Mouse (Mus musculus): ENCODE results near the gene 4930469K13Rik. TPM values are rescaled to one million over a fixed set of nuclear protein-coding genes. Genes with fewer than 3 reads are reported as not detected.

Gene 4930469K13Rik
- polyA plus RNA-seq, 1 experiment from 2014 or later = not detected

DNA sequence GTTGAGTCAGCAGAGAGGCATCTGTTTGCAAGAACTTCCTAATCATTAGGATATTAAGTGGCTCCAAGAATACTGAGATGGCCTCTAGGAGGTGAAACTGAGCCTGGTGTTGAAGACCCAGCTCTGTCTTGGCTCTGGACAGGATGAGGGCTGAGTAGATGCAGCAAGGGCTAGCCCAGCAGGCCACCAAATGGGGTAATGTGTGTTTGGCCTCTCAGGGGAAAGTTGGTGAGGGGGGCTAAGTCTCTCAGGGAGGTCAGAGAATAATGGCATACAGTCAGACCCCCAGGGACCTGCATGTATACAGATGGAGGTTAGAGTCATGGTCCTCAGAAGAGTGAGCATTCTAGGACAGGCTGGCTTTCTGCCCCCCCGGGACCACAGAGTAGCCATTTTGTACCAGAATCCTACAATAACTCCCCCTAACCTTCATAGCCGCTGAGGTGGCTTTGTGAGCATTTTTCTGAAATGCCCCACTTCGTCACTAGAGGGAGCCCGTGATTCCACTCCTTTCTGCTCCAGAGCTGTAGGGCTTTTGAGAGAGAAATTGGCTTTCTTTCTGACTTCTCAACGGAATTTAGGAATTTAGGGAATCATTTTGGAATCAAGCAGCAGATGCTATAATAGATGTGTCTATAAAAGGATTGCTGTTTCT is 96.3 kb downstream of the 4930469K13Rik start:
- H3K27ac ChIP-seq (ENCODE audit: low read depth, low read length) = no peak overlapping the region
- no peak for ATAC-seq (replicated peaks; ENCODE audit: insufficient number of reproducible peaks, low FRiP score, low TSS enrichment)
- 8% methylated on average over 5 of the region's 5 CpGs for WGBS (ENCODE audit: insufficient replicate concordance)
- H3K4me2 ChIP-seq = no peak overlapping the region
- H3K9me3 ChIP-seq (replicated peaks; ENCODE audit: control insufficient read depth, low read length) = no peaks in the 10 kb centered on the region
- H3K9ac ChIP-seq (ENCODE audit: low read depth, low read length) = no peak overlapping the region
- H3K27me3 ChIP-seq (ENCODE audit: control insufficient read depth, insufficient read depth, low read length) = no peaks in the 10 kb centered on the region
- H3K4me3 ChIP-seq (ENCODE audit: low read depth, low read length) = no peak overlapping the region
- no peaks in the 10 kb centered on the region for H3K36me3 ChIP-seq (ENCODE audit: control insufficient read depth, insufficient read depth, low read length)
- H3K4me1 ChIP-seq (ENCODE audit: control insufficient read depth, insufficient read depth, low read length) = no peaks in the 10 kb centered on the region

DNA sequence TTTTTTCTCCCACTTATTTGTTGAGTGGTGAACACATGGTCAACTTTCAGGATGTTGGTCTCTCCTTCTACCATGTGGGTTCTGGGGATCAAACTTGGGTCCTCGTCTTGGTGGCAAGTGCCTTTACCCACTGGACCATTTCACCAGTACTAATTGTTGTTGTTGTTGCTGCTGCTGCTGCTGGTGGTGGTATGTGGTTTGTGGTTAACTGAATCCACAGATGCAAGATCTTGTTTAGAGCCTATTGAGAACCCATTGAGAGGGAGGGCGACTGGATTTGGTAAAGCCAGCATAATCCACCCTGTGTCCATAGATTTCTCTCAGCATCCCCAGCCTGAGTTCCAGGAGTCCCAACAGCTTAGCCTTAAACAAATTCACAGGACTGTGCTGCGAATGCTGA is 97.9 kb downstream of the 4930469K13Rik start:
- Histone ChIP-seq H3K27me3 (ENCODE audit: control insufficient read depth, insufficient read depth, low read length) (no peaks in the 10 kb centered on the region), H3K4me3 (ENCODE audit: low read depth, low read length) (no peak overlapping the region), H3K4me2 (no peak overlapping the region), H3K4me1 (ENCODE audit: control insufficient read depth, insufficient read depth, low read length) (no peaks in the 10 kb centered on the region), H3K9ac (ENCODE audit: low read depth, low read length) (no peak overlapping the region), H3K9me3 (replicated peaks; ENCODE audit: control insufficient read depth, low read length) (no peaks in the 10 kb centered on the region), H3K36me3 (ENCODE audit: control insufficient read depth, insufficient read depth, low read length) (no peaks in the 10 kb centered on the region), H3K27ac (ENCODE audit: low read depth, low read length) (no peak overlapping the region)
- 75% methylated on average over 3 of the region's 3 CpGs for WGBS (ENCODE audit: insufficient replicate concordance)
- no peak for ATAC-seq (replicated peaks; ENCODE audit: insufficient number of reproducible peaks, low FRiP score, low TSS enrichment)

DNA sequence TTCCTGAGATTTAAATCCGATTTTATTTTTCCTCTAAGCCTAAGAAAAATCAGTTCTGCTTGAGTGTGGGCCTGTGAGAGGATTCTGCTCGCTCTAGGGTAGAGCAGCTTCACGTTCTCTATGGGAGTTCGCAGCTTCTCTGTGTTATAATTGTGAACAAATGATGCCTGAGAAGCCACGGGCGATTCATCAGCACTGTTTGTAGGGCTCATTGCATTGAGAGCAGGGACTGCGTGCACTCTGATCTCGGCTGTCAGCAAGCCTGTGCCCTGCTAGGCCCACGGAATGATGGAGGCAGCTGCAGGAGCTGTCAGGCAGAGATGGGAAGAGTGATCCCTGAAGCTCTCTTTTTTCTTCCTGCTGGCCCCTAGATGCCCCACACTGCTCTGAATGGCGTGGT is 100.1 kb downstream of the 4930469K13Rik start:
- no peaks in the 10 kb centered on the region for H3K4me1 ChIP-seq (ENCODE audit: control insufficient read depth, insufficient read depth, low read length)
- H3K27me3 ChIP-seq (ENCODE audit: control insufficient read depth, insufficient read depth, low read length) = peaks cover 11% of the 10 kb centered on the region; the same call in 1 of the 2 replicates
- no peak overlapping the region for H3K4me3 ChIP-seq (ENCODE audit: low read depth, low read length)
- no peak overlapping the region for H3K27ac ChIP-seq (ENCODE audit: low read depth, low read length)
- WGBS (ENCODE audit: insufficient replicate concordance) = 53% methylated on average over 10 of the region's 10 CpGs
- H3K9me3 ChIP-seq (replicated peaks; ENCODE audit: control insufficient read depth, low read length) = no peaks in the 10 kb centered on the region
- no peak overlapping the region for H3K9ac ChIP-seq (ENCODE audit: low read depth, low read length)
- H3K4me2 ChIP-seq = no peak overlapping the region
- no peaks in the 10 kb centered on the region for H3K36me3 ChIP-seq (ENCODE audit: control insufficient read depth, insufficient read depth, low read length)
- ATAC-seq (replicated peaks; ENCODE audit: insufficient number of reproducible peaks, low FRiP score, low TSS enrichment) = no peak

DNA sequence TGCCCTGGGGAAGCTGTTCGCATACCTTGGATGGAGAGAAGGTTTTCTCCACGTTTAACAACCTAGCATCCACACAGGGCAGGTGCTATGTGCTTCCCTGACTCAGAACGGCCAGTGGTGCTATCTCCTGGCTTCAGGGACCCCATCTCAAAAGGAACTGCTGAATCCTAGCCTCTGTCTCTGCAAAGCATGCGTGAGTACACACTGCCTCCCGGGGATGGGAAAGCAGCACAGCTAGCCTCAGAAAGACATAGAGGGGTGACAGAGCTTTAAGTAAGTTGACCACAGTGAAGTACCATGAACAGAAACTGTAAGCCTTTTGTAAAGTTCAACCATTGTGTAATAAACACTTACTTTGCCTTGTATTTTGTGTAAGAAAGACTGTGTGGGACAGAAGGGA is 104.9 kb downstream of the 4930469K13Rik start:
- Histone ChIP-seq H3K27ac (ENCODE audit: low read depth, low read length) (no peak overlapping the region), H3K27me3 (ENCODE audit: control insufficient read depth, insufficient read depth, low read length) (peaks cover 14% of the 10 kb centered on the region; the same call in 1 of the 2 replicates), H3K36me3 (ENCODE audit: control insufficient read depth, insufficient read depth, low read length) (no peaks in the 10 kb centered on the region), H3K4me1 (ENCODE audit: control insufficient read depth, insufficient read depth, low read length) (no peaks in the 10 kb centered on the region), H3K4me3 (ENCODE audit: low read depth, low read length) (no peak overlapping the region), H3K9ac (ENCODE audit: low read depth, low read length) (no peak overlapping the region), H3K4me2 (no peak overlapping the region), H3K9me3 (replicated peaks; ENCODE audit: control insufficient read depth, low read length) (no peaks in the 10 kb centered on the region)
- WGBS (ENCODE audit: insufficient replicate concordance) = 49% methylated on average over 5 of the region's 5 CpGs
- no peak for ATAC-seq (replicated peaks; ENCODE audit: insufficient number of reproducible peaks, low FRiP score, low TSS enrichment)

DNA sequence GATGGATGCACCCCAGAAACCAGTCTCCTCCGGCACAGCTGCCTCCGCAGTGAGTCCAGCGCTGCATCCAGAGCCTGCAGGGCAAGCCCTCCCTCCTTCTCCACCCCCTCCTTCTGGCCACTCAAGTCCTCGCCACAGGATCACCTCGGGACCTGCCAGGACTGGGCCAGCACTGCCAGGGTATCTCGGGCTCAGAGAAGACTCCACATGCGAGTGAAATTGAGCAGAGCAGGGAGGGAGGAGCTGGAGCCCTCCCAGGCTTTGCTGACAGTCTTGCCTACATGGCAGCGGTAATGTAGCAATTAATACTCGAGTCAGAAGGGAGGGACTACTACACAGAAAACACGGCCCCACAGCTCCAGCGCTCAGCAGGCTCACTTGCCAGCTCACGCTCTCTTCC is 105.4 kb downstream of the 4930469K13Rik start, which contains the start of gene Kcnip1:
Kcnip1 (minus strand) TSS at position 215 of the 400 bp plus-strand sequence.
- H3K4me2 ChIP-seq = peak within 1 kb of the TSS; percentile 43
- no peaks in the 10 kb centered on the region for H3K36me3 ChIP-seq (ENCODE audit: control insufficient read depth, insufficient read depth, low read length)
- H3K4me3 ChIP-seq (ENCODE audit: low read depth, low read length) = 0 out of 2 replicates have a peak within 1 kb of the TSS, but pooled peaks have one; percentile 6
- no peaks in the 10 kb centered on the region for H3K9me3 ChIP-seq (replicated peaks; ENCODE audit: control insufficient read depth, low read length)
- H3K9ac ChIP-seq (ENCODE audit: low read depth, low read length) = no peak within 1 kb of the TSS
- ATAC-seq (replicated peaks; ENCODE audit: insufficient number of reproducible peaks, low FRiP score, low TSS enrichment) = 0 out of 2 replicates have a peak, but pooled peaks have one; percentile 31
- H3K4me1 ChIP-seq (ENCODE audit: control insufficient read depth, insufficient read depth, low read length) = no peaks in the 10 kb centered on the region
- no peak within 1 kb of the TSS for H3K27ac ChIP-seq (ENCODE audit: low read depth, low read length)
- H3K27me3 ChIP-seq (ENCODE audit: control insufficient read depth, insufficient read depth, low read length) = peaks cover 14% of the 10 kb centered on the region; the same call in 1 of the 2 replicates
- WGBS (ENCODE audit: insufficient replicate concordance) = 25% methylated on average over 12 of the region's 12 CpGs

DNA sequence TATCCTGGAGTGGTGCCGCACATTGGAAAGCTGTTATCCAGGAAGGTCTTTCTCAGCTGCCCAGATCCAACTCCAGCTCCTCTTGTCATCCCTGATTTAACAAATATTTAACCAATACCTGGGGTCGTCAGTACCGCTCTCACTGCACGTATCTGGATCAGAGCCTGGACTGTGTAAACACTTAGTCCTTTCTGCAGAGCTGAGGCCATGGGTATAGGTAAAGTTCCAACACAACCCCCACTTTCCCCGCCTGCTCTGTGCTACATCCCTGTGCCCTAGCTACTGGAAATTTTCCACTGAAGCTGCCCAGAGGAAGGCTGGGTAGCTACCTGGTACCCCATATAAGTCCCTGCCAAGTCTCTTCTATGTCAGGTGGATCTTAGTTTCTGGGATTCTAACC is 108.4 kb downstream of the 4930469K13Rik start:
- Histone ChIP-seq H3K4me3 (ENCODE audit: low read depth, low read length) (no peak overlapping the region), H3K9me3 (replicated peaks; ENCODE audit: control insufficient read depth, low read length) (no peaks in the 10 kb centered on the region), H3K27ac (ENCODE audit: low read depth, low read length) (no peak overlapping the region), H3K4me2 (no peak overlapping the region), H3K4me1 (ENCODE audit: control insufficient read depth, insufficient read depth, low read length) (no peaks in the 10 kb centered on the region), H3K9ac (ENCODE audit: low read depth, low read length) (no peak overlapping the region), H3K36me3 (ENCODE audit: control insufficient read depth, insufficient read depth, low read length) (no peaks in the 10 kb centered on the region), H3K27me3 (ENCODE audit: control insufficient read depth, insufficient read depth, low read length) (peaks cover 14% of the 10 kb centered on the region; the same call in 1 of the 2 replicates)
- WGBS (ENCODE audit: insufficient replicate concordance) = 77% methylated on average over 5 of the region's 5 CpGs
- no peak for ATAC-seq (replicated peaks; ENCODE audit: insufficient number of reproducible peaks, low FRiP score, low TSS enrichment)

DNA sequence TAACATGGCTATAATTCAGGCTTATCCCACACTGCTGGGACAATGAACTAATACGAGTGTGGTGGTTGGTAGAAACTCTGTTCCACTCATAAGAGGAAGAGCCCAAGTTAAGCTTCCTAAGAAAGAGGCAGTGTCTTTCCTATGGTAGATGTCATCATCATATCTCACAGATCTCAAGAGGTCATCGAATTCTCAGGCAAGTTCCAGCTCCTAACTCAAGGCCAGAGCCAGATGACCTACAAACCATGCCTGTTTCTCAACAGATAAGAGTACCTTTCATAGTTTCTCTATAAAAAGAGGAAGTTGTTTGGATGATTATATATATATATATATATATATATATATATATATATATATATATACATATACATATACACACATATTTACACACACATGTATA is 111.8 kb downstream of the 4930469K13Rik start:
- ATAC-seq (replicated peaks; ENCODE audit: insufficient number of reproducible peaks, low FRiP score, low TSS enrichment) = no peak
- Histone ChIP-seq H3K4me1 (ENCODE audit: control insufficient read depth, insufficient read depth, low read length) (no peaks in the 10 kb centered on the region), H3K36me3 (ENCODE audit: control insufficient read depth, insufficient read depth, low read length) (no peaks in the 10 kb centered on the region), H3K9me3 (replicated peaks; ENCODE audit: control insufficient read depth, low read length) (no peaks in the 10 kb centered on the region), H3K9ac (ENCODE audit: low read depth, low read length) (no peak overlapping the region), H3K27ac (ENCODE audit: low read depth, low read length) (no peak overlapping the region), H3K4me3 (ENCODE audit: low read depth, low read length) (no peak overlapping the region), H3K4me2 (no peak overlapping the region), H3K27me3 (ENCODE audit: control insufficient read depth, insufficient read depth, low read length) (no peaks in the 10 kb centered on the region)
- WGBS (ENCODE audit: insufficient replicate concordance) = 76% methylated on average over 2 of the region's 2 CpGs

DNA sequence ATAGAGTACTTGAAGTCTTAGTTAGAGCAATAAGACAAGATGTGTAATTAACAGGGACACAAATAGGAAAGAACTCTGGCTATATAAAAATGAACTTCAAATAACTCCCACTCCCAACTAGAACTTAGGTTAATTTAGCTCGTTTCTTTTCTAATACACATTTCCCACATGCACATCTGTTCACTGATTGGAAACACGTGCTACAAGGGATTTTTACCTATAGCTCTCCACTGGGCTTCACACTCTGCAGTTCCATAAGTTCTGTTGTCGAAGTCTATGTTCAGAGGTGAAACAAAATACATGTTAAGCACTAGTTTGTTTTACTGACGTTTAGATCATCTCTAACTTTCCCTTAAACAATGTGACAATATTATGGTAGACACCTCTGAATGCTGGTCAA is 118.2 kb downstream of the 4930469K13Rik start:
- no peak for ATAC-seq (replicated peaks; ENCODE audit: insufficient number of reproducible peaks, low FRiP score, low TSS enrichment)
- Histone ChIP-seq H3K36me3 (ENCODE audit: control insufficient read depth, insufficient read depth, low read length) (no peaks in the 10 kb centered on the region), H3K4me2 (no peak overlapping the region), H3K27me3 (ENCODE audit: control insufficient read depth, insufficient read depth, low read length) (no peaks in the 10 kb centered on the region), H3K4me3 (ENCODE audit: low read depth, low read length) (no peak overlapping the region), H3K9ac (ENCODE audit: low read depth, low read length) (no peak overlapping the region), H3K27ac (ENCODE audit: low read depth, low read length) (no peak overlapping the region), H3K9me3 (replicated peaks; ENCODE audit: control insufficient read depth, low read length) (no peaks in the 10 kb centered on the region), H3K4me1 (ENCODE audit: control insufficient read depth, insufficient read depth, low read length) (no peaks in the 10 kb centered on the region)
- 68% methylated on average over 4 of the region's 4 CpGs for WGBS (ENCODE audit: insufficient replicate concordance)

DNA sequence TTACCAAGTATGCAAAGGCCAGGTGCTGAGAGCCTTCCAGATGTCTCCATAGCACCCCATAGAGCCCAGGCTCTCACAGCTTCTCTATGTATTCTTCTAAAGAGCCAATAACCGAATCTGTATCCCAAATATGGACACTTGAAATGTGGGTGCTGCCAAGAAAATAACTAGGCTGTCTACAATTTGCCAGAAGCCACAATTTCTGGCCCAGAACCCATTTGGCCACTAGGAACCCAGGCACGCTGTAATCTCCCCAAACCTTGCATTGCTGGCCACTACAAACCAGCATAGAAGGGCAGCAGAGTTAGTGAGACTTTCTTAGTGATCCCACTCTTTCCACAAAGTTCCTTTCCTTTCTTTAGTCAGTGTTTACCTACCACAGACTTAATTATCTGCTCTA is 123.2 kb downstream of the 4930469K13Rik start:
- H3K9ac ChIP-seq (ENCODE audit: low read depth, low read length) = no peak overlapping the region
- 78% methylated on average over 2 of the region's 2 CpGs for WGBS (ENCODE audit: insufficient replicate concordance)
- no peak for ATAC-seq (replicated peaks; ENCODE audit: insufficient number of reproducible peaks, low FRiP score, low TSS enrichment)

More for the DNA sequence above, 123.2 kb downstream of the 4930469K13Rik start:
- no peaks in the 10 kb centered on the region for H3K27me3 ChIP-seq (ENCODE audit: control insufficient read depth, insufficient read depth, low read length)
- no peaks in the 10 kb centered on the region for H3K36me3 ChIP-seq (ENCODE audit: control insufficient read depth, insufficient read depth, low read length)
- H3K27ac ChIP-seq (ENCODE audit: low read depth, low read length) = no peak overlapping the region
- no peak overlapping the region for H3K4me3 ChIP-seq (ENCODE audit: low read depth, low read length)
- no peak overlapping the region for H3K4me2 ChIP-seq
- H3K9me3 ChIP-seq (replicated peaks; ENCODE audit: control insufficient read depth, low read length) = no peaks in the 10 kb centered on the region
- H3K4me1 ChIP-seq (ENCODE audit: control insufficient read depth, insufficient read depth, low read length) = no peaks in the 10 kb centered on the region
